Mouse (Mus musculus) gastrocnemius, adult 18-20 months (tissue): Measurements from ENCODE around the gene Sh3bgrl2. TPM values are rescaled to one million over a fixed set of nuclear protein-coding genes. Genes with fewer than 3 reads are reported as not detected.

Experiments
- DNase-seq: peaks from one replicate; pipeline ENCODE4 v3.0.0; 2021; ENCODE audit warnings: low spot score
- total RNA-seq, 2 experiments: library from RNA; stranded (reverse); gene quantifications; 2 replicates each; pipeline ENCODE4 v1.2.3; 2021

The Sh3bgrl2 gene
- total RNA-seq, 2 experiments from 2014 or later: 0.53 to 0.95 TPM

GRCm38 (mm10) chr9:83628669-83629612, 80.8 kb downstream of the Sh3bgrl2 start:
- DNase-seq: no peak

DNA sequence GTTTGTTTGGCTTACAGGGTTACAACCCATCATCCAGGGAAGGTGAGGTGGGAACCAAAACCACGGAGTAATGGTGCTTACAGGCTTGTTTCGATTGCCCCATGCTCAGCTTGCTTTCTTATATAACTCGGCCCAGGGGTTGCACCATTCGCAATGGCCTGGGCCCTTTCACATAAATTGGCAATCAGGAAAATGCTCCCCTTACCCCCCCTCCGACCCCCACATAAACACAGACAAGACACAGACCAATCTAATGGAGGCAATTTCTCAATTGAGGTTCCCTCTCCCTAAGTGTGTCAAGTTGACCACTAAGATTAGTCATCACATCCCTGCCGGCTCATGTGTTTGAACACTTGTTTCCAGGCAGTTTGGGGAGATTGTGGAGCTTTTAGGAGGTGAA, 82.2 kb downstream of the Sh3bgrl2 start:
- DNase-seq: no peak

DNA sequence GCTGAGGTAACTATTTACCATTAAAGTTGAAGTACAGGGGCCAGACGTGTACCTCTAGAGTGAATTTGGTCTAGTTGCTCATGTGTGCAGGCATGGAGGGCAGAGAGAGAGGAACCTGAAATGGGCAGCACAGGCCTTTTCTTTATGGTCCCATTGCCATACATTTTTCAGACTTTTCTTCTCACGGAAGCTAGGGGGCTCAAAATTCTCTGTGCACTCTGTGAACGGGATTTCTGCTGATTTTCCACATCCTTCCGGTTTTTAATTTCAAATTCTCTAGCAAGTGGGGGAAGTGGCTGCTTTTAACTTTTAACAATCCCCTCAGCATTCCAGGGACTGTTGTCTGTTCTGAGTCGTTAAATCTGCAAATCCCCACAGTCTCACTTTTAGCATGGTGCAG, 83.8 kb downstream of the Sh3bgrl2 start:
- DNase-seq: no peak

GRCm38 (mm10) chr9:83634703-83635102, 86.6 kb downstream of the Sh3bgrl2 start:
- DNase-seq: no peak

DNA sequence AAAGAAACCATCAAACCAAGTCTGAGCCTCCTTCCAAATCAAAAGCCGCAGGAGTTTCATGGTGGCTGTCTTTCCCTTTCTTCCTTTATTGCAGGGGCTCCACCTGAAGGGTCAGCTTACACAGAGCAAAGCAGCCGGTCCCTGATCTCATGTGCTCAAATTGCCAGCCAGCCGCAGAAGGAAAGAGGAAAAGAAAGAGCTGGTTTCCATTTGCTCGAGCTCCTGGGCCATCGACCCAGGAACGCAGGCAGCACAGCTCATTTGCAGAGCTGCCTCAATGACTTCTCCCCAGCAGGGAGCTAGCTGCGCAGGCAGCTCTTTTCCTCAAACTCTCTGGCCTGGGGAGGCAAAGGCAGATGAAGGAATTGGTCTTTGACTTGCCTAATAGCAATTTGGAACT, 87.9 kb downstream of the Sh3bgrl2 start:
- DNase-seq: no peak

DNA sequence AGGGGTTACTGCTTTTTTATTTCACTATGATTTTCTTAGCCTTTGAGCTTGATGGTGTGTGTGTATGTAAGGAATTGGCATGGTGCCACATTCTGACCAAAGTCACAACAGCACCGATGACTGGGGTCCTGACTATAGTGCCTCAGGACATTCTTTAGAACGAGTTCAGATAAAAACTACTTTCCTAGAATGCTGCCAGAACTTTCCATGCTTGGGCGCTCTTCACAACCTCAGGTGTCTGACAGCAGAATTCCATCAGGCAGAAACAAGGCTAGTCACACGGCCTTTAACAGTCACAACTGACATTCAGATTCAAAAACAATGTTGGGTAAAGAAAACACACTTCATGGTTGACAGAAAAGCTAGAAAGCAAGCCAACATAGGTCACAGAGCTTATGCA, 95.0 kb downstream of the Sh3bgrl2 start:
- DNase-seq: no peak

GRCm38 (mm10) chr9:83643833-83644232, 95.7 kb downstream of the Sh3bgrl2 start:
- DNase-seq: no peak

- DNase-seq: no peak
Measured at GRCm38 (mm10) chr9:83646215-83646614, 98.1 kb downstream of the Sh3bgrl2 start.

- no peak for DNase-seq
Measured at GRCm38 (mm10) chr9:83646691-83647090, 98.6 kb downstream of the Sh3bgrl2 start.

DNA sequence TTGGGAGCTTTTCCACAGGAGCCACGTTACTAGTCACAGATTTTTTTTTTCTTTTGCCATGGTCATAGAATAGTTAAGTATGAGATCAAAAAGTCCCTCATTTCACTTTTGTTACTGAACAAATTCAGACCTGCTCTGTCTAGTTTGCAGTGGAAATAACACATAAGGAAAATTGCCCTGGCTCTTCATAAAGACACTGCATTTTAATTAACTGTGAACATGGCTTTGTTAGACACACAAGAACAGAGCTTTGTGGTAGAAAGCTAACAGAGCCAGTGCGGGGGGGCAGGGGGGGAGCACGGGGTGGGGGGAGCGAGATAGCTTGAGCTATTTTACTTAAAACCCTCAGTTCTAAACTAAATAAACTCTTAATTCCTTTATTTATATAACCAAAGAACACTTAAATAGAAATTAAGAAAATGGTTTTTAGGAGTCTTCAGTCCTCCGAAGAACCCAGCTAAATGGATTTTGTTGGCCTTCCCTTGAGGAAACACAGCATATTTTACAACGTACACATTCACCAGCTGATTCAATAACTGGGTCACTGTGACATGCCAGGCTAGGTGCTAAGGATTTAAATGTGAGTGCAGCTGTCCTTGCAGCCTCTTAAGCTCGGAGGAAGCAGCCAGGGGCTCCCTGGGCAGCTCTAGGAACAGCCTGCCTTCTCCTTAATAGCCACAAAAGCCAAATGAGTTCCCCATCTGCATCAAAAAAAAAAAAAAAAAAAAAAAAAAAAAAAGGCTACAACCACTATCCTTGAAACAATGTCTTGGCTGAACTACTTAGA, 100.0 kb downstream of the Sh3bgrl2 start:
- DNase-seq: no peak

DNA sequence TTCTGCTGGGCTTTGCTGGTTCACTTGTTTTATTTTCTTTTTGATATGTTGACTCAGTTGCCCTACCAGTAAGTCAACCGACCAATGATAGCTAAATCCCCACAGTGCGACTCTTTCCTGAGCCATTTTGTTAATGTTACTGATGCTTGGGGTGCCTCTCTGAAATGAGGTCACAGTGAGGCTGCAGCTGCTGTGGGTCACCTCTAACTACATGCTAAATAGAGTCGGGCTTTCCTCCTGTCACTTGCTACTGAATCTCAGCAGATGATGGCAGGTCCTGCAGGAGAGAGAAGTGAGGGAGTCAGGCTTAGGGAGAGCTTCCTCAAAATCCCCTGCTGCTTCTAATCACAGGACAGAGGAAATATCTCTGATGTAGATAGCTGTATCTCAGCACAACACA, 100.6 kb downstream of the Sh3bgrl2 start:
- DNase-seq: no peak

GRCm38 (mm10) chr9:83652015-83652414, 103.9 kb downstream of the Sh3bgrl2 start:
- no peak for DNase-seq

- no peak for DNase-seq
Measured at GRCm38 (mm10) chr9:83652590-83653172, 104.6 kb downstream of the Sh3bgrl2 start.

DNA sequence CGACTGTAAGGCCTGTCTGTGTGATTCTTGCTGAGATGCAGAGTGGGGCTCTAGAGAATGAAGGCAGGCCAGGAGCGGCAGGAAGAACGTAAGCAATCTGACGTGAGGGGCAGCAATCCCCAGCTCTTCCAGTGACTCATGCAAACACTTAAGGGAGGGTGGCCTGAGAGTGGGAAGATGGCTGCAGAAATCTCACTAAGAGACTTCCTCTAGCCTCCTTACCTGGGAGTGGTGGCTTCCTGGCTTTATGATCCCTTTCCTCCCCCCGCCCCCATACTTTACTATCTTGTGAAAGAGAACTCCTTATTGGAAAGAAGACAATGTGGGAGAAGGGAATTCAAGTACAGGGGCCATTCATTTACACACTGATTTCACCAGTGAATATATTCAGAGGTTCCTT, 106.5 kb downstream of the Sh3bgrl2 start:
- no peak for DNase-seq

DNA sequence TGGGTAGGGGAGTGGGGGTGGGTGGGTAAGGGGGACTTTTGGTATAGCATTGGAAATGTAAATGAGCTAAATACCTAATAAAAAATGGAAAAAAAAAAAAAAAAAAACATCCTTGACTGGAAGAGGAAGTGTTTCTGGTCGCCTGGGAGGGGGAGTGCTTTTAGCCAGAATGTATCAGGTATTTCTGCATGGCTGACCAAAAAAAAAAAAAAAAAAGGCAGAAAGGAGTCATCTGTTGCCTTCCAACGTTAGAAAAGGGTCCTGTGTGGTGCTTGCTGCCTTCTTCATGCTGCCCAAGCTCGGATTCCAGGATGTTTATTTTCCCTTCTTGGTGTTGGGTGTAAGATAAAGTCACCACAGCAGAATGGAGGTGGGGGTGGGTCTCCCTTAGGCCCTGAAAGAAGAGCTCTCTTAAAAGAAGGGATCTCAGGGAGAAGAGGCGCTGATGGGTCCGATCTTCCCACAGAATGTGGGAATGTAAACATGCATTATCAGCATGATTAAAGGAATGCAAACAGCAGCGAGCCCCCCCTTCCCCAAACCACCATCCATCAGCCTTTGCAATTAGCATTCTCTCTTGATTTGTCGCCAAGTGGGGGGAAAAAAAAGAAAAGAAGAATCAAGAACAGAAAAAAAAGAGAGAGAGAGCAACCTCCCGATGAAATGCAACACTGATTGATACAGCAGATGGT, 109.0 kb downstream of the Sh3bgrl2 start:
- DNase-seq: no peak

- DNase-seq: no peak
Measured at GRCm38 (mm10) chr9:83657652-83658002, 109.5 kb downstream of the Sh3bgrl2 start.

- no peak for DNase-seq
Measured at GRCm38 (mm10) chr9:83659081-83659480, 111.0 kb downstream of the Sh3bgrl2 start.

- DNase-seq: no peak
Measured at GRCm38 (mm10) chr9:83661811-83662210, 113.7 kb downstream of the Sh3bgrl2 start.

GRCm38 (mm10) chr9:83663981-83664897, 116.1 kb downstream of the Sh3bgrl2 start:
- no peak for DNase-seq

DNA sequence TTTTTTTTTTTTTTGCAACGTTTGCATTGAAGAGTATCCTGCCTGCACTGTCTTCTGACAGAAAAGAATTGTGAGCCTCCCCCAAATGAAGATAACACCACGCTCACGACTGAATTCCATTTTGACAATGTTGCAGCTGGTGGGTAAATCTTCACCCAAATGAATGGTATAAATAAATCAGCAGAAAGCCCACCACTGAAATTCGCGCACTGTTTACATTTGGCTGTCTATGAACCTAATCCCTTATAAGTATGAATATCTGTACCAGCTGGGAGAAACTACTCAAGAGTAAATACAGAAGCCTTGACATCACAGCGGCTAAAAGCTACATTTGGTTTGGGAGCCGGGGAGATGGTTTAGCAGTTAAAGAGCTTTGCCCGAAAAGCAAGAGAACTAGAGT, 116.8 kb downstream of the Sh3bgrl2 start:
- no peak for DNase-seq

DNA sequence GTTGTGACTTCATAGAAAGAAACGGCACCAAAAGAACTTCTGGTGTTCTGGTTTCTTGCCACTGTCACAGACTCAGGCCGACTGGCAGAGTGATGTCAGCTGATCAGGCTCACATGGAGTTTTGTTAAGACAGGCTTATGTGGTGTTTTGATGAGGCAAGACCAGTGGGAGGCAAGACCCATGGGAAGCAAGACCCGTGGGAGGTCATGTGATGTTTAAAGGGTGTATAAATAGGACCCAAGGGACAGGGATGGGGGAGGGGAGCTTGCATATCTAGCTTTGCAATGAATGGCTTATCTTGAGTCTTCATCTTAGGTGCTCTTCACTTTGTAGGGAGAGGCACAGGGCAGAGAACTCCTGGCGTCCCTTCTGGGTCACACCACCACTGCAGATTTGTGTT, 118.9 kb downstream of the Sh3bgrl2 start:
- no peak for DNase-seq
